Mouse (Mus musculus) stomach, embryonic 15.5 days (tissue): ENCODE data around the gene Nod2. TPM values are rescaled to one million over a fixed set of nuclear protein-coding genes. Genes with fewer than 3 reads are reported as not detected.

ENCODE experiments used
- ATAC-seq: fragments of 200-750 bp; cut with Nextera tagmentation; 2 replicates; pipeline ENCODE4 v1.8.0; 2017; ENCODE audit warnings: low read depth, moderate number of reproducible peaks, moderate TSS enrichment; ENCODE audit not compliant: insufficient read depth, low FRiP score
- H3K27ac ChIP-seq: fragments of 300-500 bp; sonication (generic); 2 replicates; pipeline ENCODE4 v1.5.1; 2015; ENCODE audit warnings: mild to moderate bottlenecking, inconsistent platforms
- H3K27me3 ChIP-seq: fragments of 300-500 bp; sonication (generic); replicated peaks from 2 replicates; pipeline ENCODE4 v1.6.1; 2015; ENCODE audit warnings: inconsistent platforms
- H3K36me3 ChIP-seq: fragments of 300-500 bp; sonication (generic); 2 replicates; pipeline ENCODE4 v1.6.1; 2015; ENCODE audit warnings: inconsistent platforms
- H3K4me1 ChIP-seq: fragments of 300-500 bp; sonication (generic); 2 replicates; pipeline ENCODE4 v1.6.1; 2015; ENCODE audit warnings: inconsistent platforms
- H3K4me2 ChIP-seq: fragments of 300-500 bp; sonication (generic); 2 replicates; pipeline ENCODE4 v1.6.1; 2015; ENCODE audit warnings: mild to moderate bottlenecking, inconsistent platforms
- H3K4me3 ChIP-seq: fragments of 300-500 bp; sonication (generic); replicated peaks from 2 replicates; pipeline ENCODE4 v1.5.1; 2015; ENCODE audit warnings: inconsistent platforms
- H3K9ac ChIP-seq: fragments of 300-500 bp; sonication (generic); 2 replicates; pipeline ENCODE4 v1.6.1; 2015; ENCODE audit warnings: inconsistent platforms
- H3K9me3 ChIP-seq: fragments of 300-500 bp; sonication (generic); 2 replicates; pipeline ENCODE4 v1.6.1; 2016; ENCODE audit warnings: inconsistent platforms
- WGBS: fragments of 180-500 bp; shearing (Covaris S2); methylation state at CpG from one replicate; pipeline ENCODE4 v1.1.7; 2015; 5-methylcytosine and 5-hydroxymethylcytosine counted together
- polyA plus RNA-seq: library from polyadenylated mRNA; unstranded; fragments of >200 nt; fragmentation: Nextera tagmentation; extraction: Ambion mirVana; gene quantifications from 2 replicates; pipeline ENCODE4 v1.2.1, GENCODE M21; 2015

Nod2 gene
- polyA plus RNA-seq, 1 experiment from 2014 or later = 0.21 TPM

GRCm38 (mm10) chr8:88686226-88686905, 39.3 kb downstream of the Nod2 start:
- Histone ChIP-seq H3K4me3 (no peak overlapping the region), H3K36me3 (no peaks in the 10 kb centered on the region), H3K4me2 (no peak overlapping the region), H3K27ac (no peak overlapping the region), H3K9ac (no peak overlapping the region), H3K9me3 (no peaks in the 10 kb centered on the region), H3K4me1 (no peaks in the 10 kb centered on the region), H3K27me3 (no peaks in the 10 kb centered on the region)
- 48% methylated on average over 9 of the region's 9 CpGs for WGBS
- ATAC-seq = no peak

- Histone ChIP-seq H3K4me1 (0 out of 2 replicates have a peak, but pooled peaks cover under 1% of the 10 kb centered on the region), H3K4me3 (no peak overlapping the region), H3K36me3 (no peaks in the 10 kb centered on the region), H3K27ac (no peak overlapping the region), H3K9ac (no peak overlapping the region), H3K27me3 (no peaks in the 10 kb centered on the region), H3K9me3 (no peaks in the 10 kb centered on the region), H3K4me2 (no peak overlapping the region)
- no peak for ATAC-seq
- WGBS = 81% methylated on average over 8 of the region's 8 CpGs
These were observed 39.8 kb downstream of the Nod2 start for GRCm38 (mm10) chr8:88686906-88687235.

GRCm38 (mm10) chr8:88689151-88689550, 42.0 kb downstream of the Nod2 start:
- no peak overlapping the region for H3K27ac ChIP-seq
- no peak overlapping the region for H3K4me2 ChIP-seq
- no peaks in the 10 kb centered on the region for H3K27me3 ChIP-seq
- H3K36me3 ChIP-seq = no peaks in the 10 kb centered on the region
- no peaks in the 10 kb centered on the region for H3K9me3 ChIP-seq
- 0 out of 2 replicates have a peak, but pooled peaks cover 3% of the 10 kb centered on the region for H3K4me1 ChIP-seq
- H3K4me3 ChIP-seq = no peak overlapping the region
- no peak overlapping the region for H3K9ac ChIP-seq
- ATAC-seq = no peak
- 74% methylated on average over 6 of the region's 6 CpGs for WGBS

- no peak for ATAC-seq
- Histone ChIP-seq H3K4me2 (no peak overlapping the region), H3K36me3 (no peaks in the 10 kb centered on the region), H3K4me3 (no peak overlapping the region), H3K27ac (no peak overlapping the region), H3K4me1 (0 out of 2 replicates have a peak, but pooled peaks cover 3% of the 10 kb centered on the region), H3K9ac (no peak overlapping the region), H3K27me3 (no peaks in the 10 kb centered on the region), H3K9me3 (no peaks in the 10 kb centered on the region)
- 82% methylated on average over 6 of the region's 6 CpGs for WGBS
These were observed 42.8 kb downstream of the Nod2 start for GRCm38 (mm10) chr8:88689891-88690290.

- no peak for ATAC-seq
These were observed 44.3 kb downstream of the Nod2 start for GRCm38 (mm10) chr8:88691342-88691948.

GRCm38 (mm10) chr8:88691961-88692360, 44.8 kb downstream of the Nod2 start:
- Histone ChIP-seq H3K4me3 (no peak overlapping the region), H3K9me3 (no peaks in the 10 kb centered on the region), H3K27me3 (no peaks in the 10 kb centered on the region), H3K27ac (no peak overlapping the region), H3K36me3 (no peaks in the 10 kb centered on the region), H3K4me2 (no peak overlapping the region), H3K4me1 (peaks cover 7% of the 10 kb centered on the region; the same call in 1 of the 2 replicates), H3K9ac (no peak overlapping the region)
- 33% methylated on average over 7 of the region's 7 CpGs for whole genome bisulfite sequencing
- no peak for ATAC-seq

More at GRCm38 (mm10) chr8:88691342-88691948, 44.3 kb downstream of the Nod2 start:
- H3K27ac ChIP-seq = no peak overlapping the region
- peaks cover 7% of the 10 kb centered on the region; the same call in 1 of the 2 replicates for H3K4me1 ChIP-seq
- no peak overlapping the region for H3K9ac ChIP-seq
- H3K27me3 ChIP-seq = no peaks in the 10 kb centered on the region
- 36% methylated on average over 4 of the region's 4 CpGs for WGBS
- H3K36me3 ChIP-seq = no peaks in the 10 kb centered on the region
- no peak overlapping the region for H3K4me3 ChIP-seq
- H3K9me3 ChIP-seq = no peaks in the 10 kb centered on the region
- H3K4me2 ChIP-seq = no peak overlapping the region

- Histone ChIP-seq H3K4me2 (no peak overlapping the region), H3K4me1 (peaks cover 10% of the 10 kb centered on the region), H3K9ac (no peak overlapping the region), H3K4me3 (no peak overlapping the region), H3K27me3 (no peaks in the 10 kb centered on the region), H3K9me3 (no peaks in the 10 kb centered on the region), H3K27ac (no peak overlapping the region), H3K36me3 (no peaks in the 10 kb centered on the region)
- no peak for ATAC-seq
- WGBS = 84% methylated on average over 6 of the region's 6 CpGs
These were observed 45.8 kb downstream of the Nod2 start for GRCm38 (mm10) chr8:88692866-88693265.

GRCm38 (mm10) chr8:88693376-88693775, 46.3 kb downstream of the Nod2 start:
- H3K9me3 ChIP-seq = no peaks in the 10 kb centered on the region
- H3K36me3 ChIP-seq = no peaks in the 10 kb centered on the region
- H3K4me3 ChIP-seq = no peak overlapping the region
- H3K27ac ChIP-seq = no peak overlapping the region
- no peak for ATAC-seq
- 73% methylated on average over 4 of the region's 4 CpGs for WGBS
- no peak overlapping the region for H3K9ac ChIP-seq
- H3K27me3 ChIP-seq = no peaks in the 10 kb centered on the region
- peaks cover 12% of the 10 kb centered on the region for H3K4me1 ChIP-seq
- H3K4me2 ChIP-seq = no peak overlapping the region

GRCm38 (mm10) chr8:88694291-88694690, 47.2 kb downstream of the Nod2 start:
- ATAC-seq = no peak
- Histone ChIP-seq H3K27ac (no peak overlapping the region), H3K27me3 (no peaks in the 10 kb centered on the region), H3K4me2 (no peak overlapping the region), H3K4me1 (peaks cover 12% of the 10 kb centered on the region), H3K9me3 (no peaks in the 10 kb centered on the region), H3K9ac (no peak overlapping the region), H3K36me3 (no peaks in the 10 kb centered on the region), H3K4me3 (no peak overlapping the region)
- 55% methylated on average over 7 of the region's 7 CpGs for WGBS

GRCm38 (mm10) chr8:88696228-88696627, 49.1 kb downstream of the Nod2 start:
- ATAC-seq = no peak
- Histone ChIP-seq H3K4me2 (peak overlapping the region; percentile 57), H3K36me3 (no peaks in the 10 kb centered on the region), H3K9me3 (no peaks in the 10 kb centered on the region), H3K9ac (no peak overlapping the region), H3K27me3 (no peaks in the 10 kb centered on the region), H3K4me3 (peak overlapping the region; percentile 98), H3K4me1 (peaks cover 12% of the 10 kb centered on the region), H3K27ac (no peak overlapping the region)
- 18% methylated on average over 7 of the region's 7 CpGs for WGBS

GRCm38 (mm10) chr8:88696721-88697641, 49.9 kb downstream of the Nod2 start, which contains the start of gene Cyld:
Cyld (plus strand) TSS chr8:88697028.
- H3K36me3 ChIP-seq = no peaks in the 10 kb centered on the region
- peaks cover 10% of the 10 kb centered on the region for H3K4me1 ChIP-seq
- peak within 1 kb of the TSS; percentile 97 for H3K9ac ChIP-seq
- ATAC-seq = peak; percentile 99
- H3K4me3 ChIP-seq = peak within 1 kb of the TSS; percentile 98
- H3K27me3 ChIP-seq = no peaks in the 10 kb centered on the region
- H3K9me3 ChIP-seq = no peaks in the 10 kb centered on the region
- peak within 1 kb of the TSS; percentile 82 for H3K27ac ChIP-seq
- under 1% methylated on average over 74 of the region's 80 CpGs for WGBS
- peak within 1 kb of the TSS; percentile 75 for H3K4me2 ChIP-seq

GRCm38 (mm10) chr8:88697642-88698031, 50.5 kb downstream of the Nod2 start:
- Histone ChIP-seq H3K36me3 (no peaks in the 10 kb centered on the region), H3K4me1 (peaks cover 9% of the 10 kb centered on the region), H3K27me3 (no peaks in the 10 kb centered on the region), H3K9ac (peak overlapping the region; percentile 97), H3K9me3 (no peaks in the 10 kb centered on the region), H3K4me2 (peak overlapping the region; percentile 75), H3K27ac (peak overlapping the region; percentile 82), H3K4me3 (peak overlapping the region; percentile 98)
- WGBS = 18% methylated on average over 4 of the region's 4 CpGs
- no peak for ATAC-seq
